Mouse (Mus musculus): ENCODE data around the gene Cdk14.

Cdk14 gene

GRCm38 (mm10) chr5:5007489-5008152 is 412.5 kb downstream of the Cdk14 start:
- DNase-seq (ENCODE audit: extremely low spot score, low spot score) = no peak

GRCm38 (mm10) chr5:5005633-5006032 is 414.5 kb downstream of the Cdk14 start:
- DNase-seq (ENCODE audit: extremely low spot score, low spot score) = no peak

- no peak for DNase-seq (ENCODE audit: extremely low spot score, low spot score)
These were observed 415.4 kb downstream of the Cdk14 start for GRCm38 (mm10) chr5:5004740-5005139.

GRCm38 (mm10) chr5:4993192-4993601 is 426.9 kb downstream of the Cdk14 start:
- DNase-seq (ENCODE audit: extremely low spot score, low spot score) = no peak

- no peak for DNase-seq (ENCODE audit: extremely low spot score, low spot score)
These were observed 429.1 kb downstream of the Cdk14 start for GRCm38 (mm10) chr5:4991023-4991422.

- DNase-seq (ENCODE audit: extremely low spot score, low spot score) = no peak
These were observed 429.9 kb downstream of the Cdk14 start for GRCm38 (mm10) chr5:4990237-4990636.

- no peak for DNase-seq (ENCODE audit: extremely low spot score, low spot score)
These were observed 433.9 kb downstream of the Cdk14 start for GRCm38 (mm10) chr5:4986181-4986580.

GRCm38 (mm10) chr5:4979551-4979950 is 440.6 kb downstream of the Cdk14 start:
- DNase-seq (ENCODE audit: extremely low spot score, low spot score) = no peak

GRCm38 (mm10) chr5:4973408-4973807 is 446.7 kb downstream of the Cdk14 start:
- no peak for DNase-seq (ENCODE audit: extremely low spot score, low spot score)

- DNase-seq (ENCODE audit: extremely low spot score, low spot score) = peak; percentile 62
These were observed 458.0 kb downstream of the Cdk14 start for GRCm38 (mm10) chr5:4962063-4962610.

GRCm38 (mm10) chr5:4961636-4962035 is 458.5 kb downstream of the Cdk14 start:
- DNase-seq (ENCODE audit: extremely low spot score, low spot score) = no peak

GRCm38 (mm10) chr5:4959446-4959845 is 460.7 kb downstream of the Cdk14 start:
- no peak for DNase-seq (ENCODE audit: extremely low spot score, low spot score)

GRCm38 (mm10) chr5:4955993-4956392 is 464.1 kb downstream of the Cdk14 start:
- DNase-seq (ENCODE audit: extremely low spot score, low spot score) = no peak

GRCm38 (mm10) chr5:4955392-4955791 is 464.7 kb downstream of the Cdk14 start:
- no peak for DNase-seq (ENCODE audit: extremely low spot score, low spot score)

- DNase-seq (ENCODE audit: extremely low spot score, low spot score) = no peak
These were observed 470.7 kb downstream of the Cdk14 start for GRCm38 (mm10) chr5:4949433-4949832.

- DNase-seq (ENCODE audit: extremely low spot score, low spot score) = no peak
These were observed 471.8 kb downstream of the Cdk14 start for GRCm38 (mm10) chr5:4948090-4948954.

GRCm38 (mm10) chr5:4935131-4935530 is 485.0 kb downstream of the Cdk14 start:
- no peak for DNase-seq (ENCODE audit: extremely low spot score, low spot score)

GRCm38 (mm10) chr5:4934491-4934890 is 485.6 kb downstream of the Cdk14 start:
- no peak for DNase-seq (ENCODE audit: extremely low spot score, low spot score)

- no peak for DNase-seq (ENCODE audit: extremely low spot score, low spot score)
These were observed 488.5 kb downstream of the Cdk14 start for GRCm38 (mm10) chr5:4931539-4932143.

GRCm38 (mm10) chr5:4929628-4930027 is 490.5 kb downstream of the Cdk14 start:
- DNase-seq (ENCODE audit: extremely low spot score, low spot score) = no peak

GRCm38 (mm10) chr5:4924866-4925265 is 495.2 kb downstream of the Cdk14 start:
- no peak for DNase-seq (ENCODE audit: extremely low spot score, low spot score)

GRCm38 (mm10) chr5:4918376-4918775 is 501.7 kb downstream of the Cdk14 start:
- DNase-seq (ENCODE audit: extremely low spot score, low spot score) = peak; percentile 63

Measured in neural tube, embryonic 10.5 days (tissue).